Mouse (Mus musculus): ENCODE measurements around the gene Npdc1. TPM values are rescaled to one million over a fixed set of nuclear protein-coding genes. Genes with fewer than 3 reads are reported as not detected.
"Not testable (repeated sequence)": the region's sequence is repeated elsewhere in the genome, so short reads cannot be mapped to it uniquely, and the experiment has no call there.

Npdc1 gene
- total RNA-seq, 2 experiments from 2014 or later: 102 to 112 TPM

GRCm38 (mm10) chr2:25394281-25395221, 4.6 kb upstream of the Npdc1 start:
- DNase-seq (ENCODE audit: low spot score in 2 of 2): no peak

- no peak for DNase-seq (ENCODE audit: low spot score in 2 of 2)
Observed at GRCm38 (mm10) chr2:25395721-25396596, 3.2 kb upstream of the Npdc1 start, which contains the start of gene Entpd2. Gene Entpd2, plus strand, starts transcription at chr2:25395874.

- DNase-seq (ENCODE audit: low spot score in 2 of 2): no peak
Observed at GRCm38 (mm10) chr2:25396597-25396983, 2.6 kb upstream of the Npdc1 start.

- DNase-seq (ENCODE audit: low spot score in 2 of 2): no peak
Observed at GRCm38 (mm10) chr2:25397010-25397409, 2.1 kb upstream of the Npdc1 start.

- no peak for DNase-seq (ENCODE audit: low spot score in 2 of 2)
Observed at GRCm38 (mm10) chr2:25398065-25398464, 1.1 kb upstream of the Npdc1 start.

GRCm38 (mm10) chr2:25400291-25400690, 1.1 kb downstream of the Npdc1 start:
- DNase-seq (ENCODE audit: low spot score in 2 of 2): no peak

GRCm38 (mm10) chr2:25400764-25401163, 1.6 kb downstream of the Npdc1 start:
- no peak for DNase-seq (ENCODE audit: low spot score in 2 of 2)

- peak in 1 of 2 experiments; percentile 68 for DNase-seq (ENCODE audit: low spot score in 2 of 2)
Observed at GRCm38 (mm10) chr2:25402377-25402971, 3.3 kb downstream of the Npdc1 start.

- DNase-seq (ENCODE audit: low spot score in 2 of 2): peak in 1 of 2 experiments; percentile 43
Observed at GRCm38 (mm10) chr2:25402972-25403601, 3.9 kb downstream of the Npdc1 start.

GRCm38 (mm10) chr2:25403994-25404393, 4.8 kb downstream of the Npdc1 start:
- DNase-seq (ENCODE audit: low spot score in 2 of 2): no peak

GRCm38 (mm10) chr2:25408908-25409307, 9.8 kb downstream of the Npdc1 start:
- no peak for DNase-seq (ENCODE audit: low spot score in 2 of 2)

- DNase-seq (ENCODE audit: low spot score in 2 of 2): not testable (repeated sequence)
Observed at GRCm38 (mm10) chr2:25413436-25413835, 14.3 kb downstream of the Npdc1 start.

- DNase-seq (ENCODE audit: low spot score in 2 of 2): no peak
Observed at GRCm38 (mm10) chr2:25417426-25417825, 18.3 kb downstream of the Npdc1 start.

GRCm38 (mm10) chr2:25421896-25422295, 22.7 kb downstream of the Npdc1 start:
- DNase-seq (ENCODE audit: low spot score in 2 of 2): no peak

- DNase-seq (ENCODE audit: low spot score in 2 of 2): no peak
Observed at GRCm38 (mm10) chr2:25422587-25423410, 23.6 kb downstream of the Npdc1 start, which contains the start of gene Fut7. Gene Fut7, plus strand, starts transcription at chr2:25423267.

- no peak for DNase-seq (ENCODE audit: low spot score in 2 of 2)
Observed at GRCm38 (mm10) chr2:25423626-25424025, 24.5 kb downstream of the Npdc1 start.

- DNase-seq (ENCODE audit: low spot score in 2 of 2): no peak
Observed at GRCm38 (mm10) chr2:25425481-25425880, 26.3 kb downstream of the Npdc1 start.

GRCm38 (mm10) chr2:25426721-25427191, 27.6 kb downstream of the Npdc1 start:
- peak in 1 of 2 experiments; percentile 50 for DNase-seq (ENCODE audit: low spot score in 2 of 2)

GRCm38 (mm10) chr2:25427256-25427655, 28.1 kb downstream of the Npdc1 start:
- no peak for DNase-seq (ENCODE audit: low spot score in 2 of 2)
